Mouse (Mus musculus): ENCODE data around the gene Gngt2. TPM values are rescaled to one million over a fixed set of nuclear protein-coding genes. Genes with fewer than 3 reads are reported as not detected.
A peak's percentile ranks its signal among the peaks of the same experiment; 100 is the strongest.

The Gngt2 gene
- total and polyA plus RNA-seq, 2 experiments from 2014 or later = 26.8 to 38.7 TPM

- H3K36me3 ChIP-seq (replicated peaks; ENCODE audit: control insufficient read depth, insufficient read depth, low read length) = peaks cover 21% of the 10 kb centered on the region
- no peak overlapping the region for H3K9ac ChIP-seq (replicated peaks; ENCODE audit: low read depth, low read length)
- no peaks in the 10 kb centered on the region for H3K9me3 ChIP-seq (replicated peaks; ENCODE audit: control insufficient read depth, low read length)
- DNase-seq (ENCODE audit: low spot score) (no peak), ATAC-seq (ENCODE audit: insufficient read depth, low read depth) (no peak)
- WGBS = 50% methylated on average over 8 of the region's 8 CpGs
- H3K4me3 ChIP-seq (ENCODE audit: low read depth, low read length) = no peak overlapping the region; the same call in 1 of the 2 replicates
- H3K27ac ChIP-seq (ENCODE audit: low read depth) = peak overlapping the region; percentile 69; the same call in 1 of the 2 replicates
- peaks cover 43% of the 10 kb centered on the region for H3K4me1 ChIP-seq (ENCODE audit: control insufficient read depth, insufficient read depth)
- peak overlapping the region; percentile 19; the same call in 1 of the 2 replicates for H3K4me2 ChIP-seq (ENCODE audit: low read depth, low read length)
- TF ChIP-seq EP300 (IDR thresholded peaks at IDR 0.05; ENCODE audit: low read depth) (no peak), CTCF (IDR thresholded peaks at IDR 0.05; ENCODE audit: low read depth) (no peak)
- peaks cover 38% of the 10 kb centered on the region for H3K27me3 ChIP-seq (ENCODE audit: control insufficient read depth, insufficient read depth, low read length)
These were observed 3.9 kb upstream of the Gngt2 start for GRCm38 (mm10) chr11:95833006-95833570.

DNA sequence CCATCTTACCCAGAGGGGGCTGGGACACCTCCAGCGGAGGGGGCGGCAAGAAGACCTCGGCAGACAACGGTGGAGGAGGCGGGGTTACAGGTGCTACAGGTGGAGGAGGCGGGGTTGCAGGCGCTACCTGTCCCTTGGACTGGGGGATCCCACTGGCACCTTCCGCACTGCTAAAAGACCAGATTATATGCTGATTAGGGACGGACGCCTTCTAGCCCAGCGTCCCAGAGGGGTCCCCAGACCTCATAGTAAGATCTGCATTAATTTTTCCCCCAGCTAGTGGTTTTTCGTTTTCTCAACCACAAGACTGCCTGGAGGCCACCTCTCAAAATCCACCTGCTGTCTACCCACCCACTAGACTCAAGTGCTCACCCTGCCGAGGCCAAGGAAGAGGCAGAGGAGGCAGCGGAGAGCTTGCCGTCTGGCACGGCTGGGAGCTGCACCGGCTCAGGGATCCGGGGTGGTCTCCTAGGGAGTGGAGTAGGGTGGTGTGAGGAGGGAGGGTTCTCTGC, 3.3 kb upstream of the Gngt2 start:
- H3K4me1 ChIP-seq (ENCODE audit: control insufficient read depth, insufficient read depth) = peaks cover 44% of the 10 kb centered on the region
- no peak overlapping the region for H3K9ac ChIP-seq (replicated peaks; ENCODE audit: low read depth, low read length)
- H3K27ac ChIP-seq (ENCODE audit: low read depth) = peak overlapping the region; percentile 69; the same call in 1 of the 2 replicates
- H3K27me3 ChIP-seq (ENCODE audit: control insufficient read depth, insufficient read depth, low read length) = peaks cover 38% of the 10 kb centered on the region
- no peak for ATAC-seq (ENCODE audit: insufficient read depth, low read depth)
- H3K36me3 ChIP-seq (replicated peaks; ENCODE audit: control insufficient read depth, insufficient read depth, low read length) = peaks cover 21% of the 10 kb centered on the region
- peak overlapping the region; percentile 39 for H3K4me2 ChIP-seq (ENCODE audit: low read depth, low read length)
- TF ChIP-seq CTCF (IDR thresholded peaks at IDR 0.05; ENCODE audit: low read depth) (no peak), EP300 (IDR thresholded peaks at IDR 0.05; ENCODE audit: low read depth) (no peak)
- H3K4me3 ChIP-seq (ENCODE audit: low read depth, low read length) = no peak overlapping the region; the same call in 1 of the 2 replicates
- DNase-seq (ENCODE audit: low spot score) = no peak
- WGBS = 37% methylated on average over 18 of the region's 18 CpGs
- no peaks in the 10 kb centered on the region for H3K9me3 ChIP-seq (replicated peaks; ENCODE audit: control insufficient read depth, low read length)

- H3K4me1 ChIP-seq (ENCODE audit: control insufficient read depth, insufficient read depth) = peaks cover 44% of the 10 kb centered on the region
- H3K36me3 ChIP-seq (replicated peaks; ENCODE audit: control insufficient read depth, insufficient read depth, low read length) = peaks cover 21% of the 10 kb centered on the region
- H3K9me3 ChIP-seq (replicated peaks; ENCODE audit: control insufficient read depth, low read length) = no peaks in the 10 kb centered on the region
- peak overlapping the region; percentile 69; the same call in 1 of the 2 replicates for H3K27ac ChIP-seq (ENCODE audit: low read depth)
- H3K4me3 ChIP-seq (ENCODE audit: low read depth, low read length) = no peak overlapping the region; the same call in 1 of the 2 replicates
- 14% methylated on average over 20 of the region's 22 CpGs for WGBS
- no peak; the same call in 1 of the 2 replicates for ATAC-seq (ENCODE audit: insufficient read depth, low read depth)
- no peak for DNase-seq (ENCODE audit: low spot score)
- TF ChIP-seq CTCF (IDR thresholded peaks at IDR 0.05; ENCODE audit: low read depth) (no peak), EP300 (IDR thresholded peaks at IDR 0.05; ENCODE audit: low read depth) (no peak)
- peaks cover 38% of the 10 kb centered on the region for H3K27me3 ChIP-seq (ENCODE audit: control insufficient read depth, insufficient read depth, low read length)
- H3K4me2 ChIP-seq (ENCODE audit: low read depth, low read length) = peak overlapping the region; percentile 39
- H3K9ac ChIP-seq (replicated peaks; ENCODE audit: low read depth, low read length) = no peak overlapping the region
These were observed 2.8 kb upstream of the Gngt2 start for GRCm38 (mm10) chr11:95834143-95834667.

- Histone ChIP-seq H3K4me2 (ENCODE audit: low read depth, low read length) (peak overlapping the region; percentile 39; the same call in 1 of the 2 replicates), H3K36me3 (replicated peaks; ENCODE audit: control insufficient read depth, insufficient read depth, low read length) (peaks cover 21% of the 10 kb centered on the region), H3K27ac (ENCODE audit: low read depth) (peak overlapping the region; percentile 69), H3K27me3 (ENCODE audit: control insufficient read depth, insufficient read depth, low read length) (peaks cover 31% of the 10 kb centered on the region), H3K4me1 (ENCODE audit: control insufficient read depth, insufficient read depth) (peaks cover 44% of the 10 kb centered on the region), H3K9ac (replicated peaks; ENCODE audit: low read depth, low read length) (no peak overlapping the region), H3K4me3 (ENCODE audit: low read depth, low read length) (no peak overlapping the region), H3K9me3 (replicated peaks; ENCODE audit: control insufficient read depth, low read length) (no peaks in the 10 kb centered on the region)
- peak; percentile 30; the same call in 1 of the 2 replicates for ATAC-seq (ENCODE audit: insufficient read depth, low read depth)
- DNase-seq (ENCODE audit: low spot score) = peak; percentile 36
- no peak for TF ChIP-seq EP300 (IDR thresholded peaks at IDR 0.05; ENCODE audit: low read depth)
- TF ChIP-seq CTCF (IDR thresholded peaks at IDR 0.05; ENCODE audit: low read depth) = no peak
- 16% methylated on average over 15 of the region's 15 CpGs for WGBS
These were observed 2.0 kb upstream of the Gngt2 start for GRCm38 (mm10) chr11:95834742-95835710.

DNA sequence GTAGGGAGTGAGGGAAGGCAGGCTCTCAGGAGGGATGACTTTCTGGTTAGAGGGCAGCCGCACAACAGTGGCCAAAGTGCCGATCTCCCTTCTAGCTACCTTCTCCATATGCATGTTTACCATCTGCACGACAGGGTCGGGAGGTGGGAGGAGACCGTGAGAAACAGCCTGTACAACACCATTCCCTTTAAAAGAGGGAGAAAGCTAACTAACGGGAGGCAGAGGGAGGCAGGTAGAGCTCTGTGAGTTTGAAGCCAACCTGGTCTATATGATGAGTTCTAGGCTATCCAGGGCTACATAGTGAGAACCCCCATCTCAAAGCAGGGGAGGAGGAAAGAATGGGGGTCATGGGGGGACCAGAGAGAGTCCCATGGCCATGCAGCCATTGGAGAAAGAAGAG, 1.2 kb upstream of the Gngt2 start:
- Histone ChIP-seq H3K4me2 (ENCODE audit: low read depth, low read length) (peak overlapping the region; percentile 39; the same call in 1 of the 2 replicates), H3K9ac (replicated peaks; ENCODE audit: low read depth, low read length) (no peak overlapping the region)
- ATAC-seq (ENCODE audit: insufficient read depth, low read depth) = no peak

More for the DNA sequence above, 1.2 kb upstream of the Gngt2 start:
- no peaks in the 10 kb centered on the region for H3K9me3 ChIP-seq (replicated peaks; ENCODE audit: control insufficient read depth, low read length)
- 26% methylated on average over 6 of the region's 6 CpGs for WGBS
- H3K4me1 ChIP-seq (ENCODE audit: control insufficient read depth, insufficient read depth) = peaks cover 44% of the 10 kb centered on the region
- 0 out of 2 replicates have a peak overlapping the region, but pooled peaks have one; percentile 2 for H3K4me3 ChIP-seq (ENCODE audit: low read depth, low read length)
- no peak for TF ChIP-seq EP300 (IDR thresholded peaks at IDR 0.05; ENCODE audit: low read depth)
- no peak for TF ChIP-seq CTCF (IDR thresholded peaks at IDR 0.05; ENCODE audit: low read depth)
- peaks cover 20% of the 10 kb centered on the region for H3K36me3 ChIP-seq (replicated peaks; ENCODE audit: control insufficient read depth, insufficient read depth, low read length)
- peaks cover 23% of the 10 kb centered on the region for H3K27me3 ChIP-seq (ENCODE audit: control insufficient read depth, insufficient read depth, low read length)
- no peak for DNase-seq (ENCODE audit: low spot score)
- peak overlapping the region; percentile 69 for H3K27ac ChIP-seq (ENCODE audit: low read depth)

Data from heart, postnatal 0 days (tissue).